Mouse (Mus musculus): ENCODE data around the gene Gla. TPM values are rescaled to one million over a fixed set of nuclear protein-coding genes. Genes with fewer than 3 reads are reported as not detected.
"Not testable (repeated sequence)": the region's sequence is repeated elsewhere in the genome, so short reads cannot be mapped to it uniquely, and the experiment has no call there.

Gla gene
- polyA plus RNA-seq, 1 experiment: not detected

DNA sequence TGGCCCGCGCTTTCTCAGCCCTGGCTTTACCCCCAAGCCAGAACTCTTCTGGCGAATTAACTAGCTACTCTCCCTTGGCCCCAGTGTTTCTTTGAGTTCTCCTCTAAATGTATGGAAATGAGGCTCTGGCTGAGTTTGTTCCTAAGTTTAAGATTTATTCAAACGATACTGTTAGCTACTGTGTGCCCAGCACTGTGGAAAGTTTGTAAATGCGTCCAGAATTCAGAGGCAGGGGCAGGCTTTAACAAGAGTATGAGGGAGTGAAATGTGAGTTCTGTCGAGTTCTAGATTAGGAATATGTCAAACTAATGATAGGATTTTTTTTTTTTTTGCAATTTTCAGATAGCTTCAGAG, 59.0 kb downstream of the Gla start:
- H3K27ac ChIP-seq (ENCODE audit: insufficient read depth, low read depth, low read length): no peak overlapping the region
- TF ChIP-seq CTCF (IDR thresholded peaks at IDR 0.05; ENCODE audit: insufficient read depth, low read depth, low read length) (no peak), POLR2A (IDR thresholded peaks at IDR 0.05; ENCODE audit: insufficient read depth, low read depth, low read length) (no peak)
- 19% methylated on average over 6 of the region's 6 CpGs for WGBS

DNA sequence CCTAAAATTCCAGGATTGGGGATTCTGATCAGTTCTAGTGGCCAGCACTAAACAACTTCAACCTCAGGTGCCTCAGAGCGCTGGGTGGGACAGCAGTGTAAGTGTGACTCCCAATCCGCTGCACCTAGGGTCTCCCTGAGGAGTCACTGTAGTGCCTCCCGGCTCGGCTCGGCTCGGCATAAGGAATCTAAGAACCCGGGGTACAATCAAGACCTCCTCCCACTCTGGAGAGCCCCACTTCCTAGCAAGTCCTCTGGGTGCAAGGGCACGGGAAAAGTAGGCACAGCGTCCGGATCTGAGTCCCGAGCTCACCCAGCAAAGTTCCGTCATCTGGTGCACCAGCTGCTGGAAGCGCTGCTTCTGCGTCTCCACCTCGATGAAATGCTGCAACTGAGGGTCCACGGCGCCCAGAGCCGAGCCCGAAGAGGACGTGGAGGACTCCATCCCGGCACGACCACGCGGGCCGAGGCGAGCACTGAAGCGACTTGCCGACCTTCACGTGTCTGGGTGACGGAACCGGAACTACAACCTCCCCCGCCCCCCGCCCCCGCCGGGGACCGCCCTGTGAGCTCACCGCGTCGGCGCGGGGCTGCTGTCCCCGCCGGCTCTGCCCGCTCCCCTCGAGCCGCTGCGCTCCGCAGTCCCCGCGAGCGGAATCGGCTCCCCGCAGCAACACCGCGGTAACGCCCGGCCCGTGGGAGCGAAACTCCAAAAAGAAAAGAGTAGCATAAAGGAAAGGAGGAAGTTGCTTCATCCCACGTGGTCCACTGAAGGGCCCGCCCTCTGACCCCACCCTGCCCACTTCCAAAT, 59.6 kb downstream of the Gla start, which contains the start of gene Timm8a1:
Gene Timm8a1, minus strand, starts transcription at position 721 of the 810 bp plus-strand sequence.
- peak within 1 kb of the TSS; percentile 83 for H3K4me3 ChIP-seq (ENCODE audit: insufficient read depth, low read depth, low read length)
- WGBS: 22% methylated on average over 41 of the region's 61 CpGs
- no peak within 1 kb of the TSS; the same call in 1 of the 2 replicates for H3K27ac ChIP-seq (ENCODE audit: insufficient read depth, low read depth, low read length)
- TF ChIP-seq POLR2A (IDR thresholded peaks at IDR 0.05; ENCODE audit: insufficient read depth, low read depth, low read length) (no peak), CTCF (IDR thresholded peaks at IDR 0.05; ENCODE audit: insufficient read depth, low read depth, low read length) (no peak)
- no peaks in the 10 kb centered on the region for H3K4me1 ChIP-seq (ENCODE audit: control insufficient read depth, insufficient read depth, low read length)

More for the DNA sequence above, 59.0 kb downstream of the Gla start:
- Histone ChIP-seq H3K4me3 (ENCODE audit: insufficient read depth, low read depth, low read length) (peak overlapping the region; percentile 83), H3K4me1 (ENCODE audit: control insufficient read depth, insufficient read depth, low read length) (no peaks in the 10 kb centered on the region)

DNA sequence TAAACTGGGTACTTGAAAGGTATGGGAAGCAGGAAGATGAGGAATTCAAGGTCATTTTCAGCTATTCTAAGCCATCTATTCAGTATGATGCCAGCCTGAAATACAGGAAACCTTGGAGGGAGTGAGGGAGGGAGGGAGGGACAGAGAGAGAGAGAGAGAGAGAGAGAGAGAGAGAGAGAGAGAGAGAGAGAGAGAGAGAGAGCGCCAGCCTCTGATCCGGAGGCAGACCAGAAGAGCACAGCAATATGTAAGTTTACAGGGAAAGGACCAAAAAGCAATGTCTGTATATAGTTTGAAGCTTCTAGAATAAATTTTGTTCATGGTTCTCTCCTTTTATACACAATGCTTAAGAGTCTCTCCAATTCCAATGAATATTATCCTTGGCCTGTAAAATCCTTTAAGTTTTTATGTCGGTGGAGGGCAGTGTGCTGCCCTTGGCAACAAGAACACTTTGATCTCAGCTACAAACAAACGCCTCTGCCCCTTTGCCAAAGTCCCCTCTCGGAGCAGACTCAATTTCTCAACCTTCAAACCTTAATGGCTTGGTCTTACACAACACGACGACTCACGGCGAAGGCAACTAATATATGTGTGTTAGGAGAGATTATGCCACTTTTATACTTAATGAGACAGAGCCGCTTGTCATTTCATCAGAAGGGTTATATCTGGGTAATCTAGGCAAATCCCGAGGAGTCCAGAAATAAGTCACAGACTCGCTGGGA, 60.4 kb downstream of the Gla start:
- H3K27ac ChIP-seq (ENCODE audit: insufficient read depth, low read depth, low read length): no peak overlapping the region
- WGBS: 20% methylated on average over 12 of the region's 12 CpGs
- TF ChIP-seq POLR2A (IDR thresholded peaks at IDR 0.05; ENCODE audit: insufficient read depth, low read depth, low read length) (no peak), CTCF (IDR thresholded peaks at IDR 0.05; ENCODE audit: insufficient read depth, low read depth, low read length) (no peak)

DNA sequence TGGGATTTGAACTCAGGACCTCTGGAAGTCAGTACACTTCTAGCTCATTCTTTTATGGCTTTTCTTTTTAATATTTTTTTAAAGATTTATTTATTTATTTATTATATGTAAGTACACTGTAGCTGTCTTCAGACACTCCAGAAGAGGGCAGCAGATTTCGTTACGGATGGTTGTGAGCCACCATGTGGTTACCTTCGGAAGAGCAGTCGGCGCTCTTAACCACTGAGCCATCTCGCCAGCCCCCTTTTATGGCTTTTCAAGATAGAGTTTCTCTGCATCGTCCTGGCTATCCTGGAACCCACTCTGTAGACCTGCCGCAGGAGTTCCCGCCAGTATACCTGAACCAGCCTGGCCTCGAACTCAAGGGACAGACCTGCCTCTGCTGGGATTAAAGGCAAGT, 61.1 kb downstream of the Gla start:
- 92% methylated on average over 10 of the region's 10 CpGs for WGBS
- not testable (repeated sequence) for H3K27ac ChIP-seq (ENCODE audit: insufficient read depth, low read depth, low read length); H3K4me1 ChIP-seq (ENCODE audit: control insufficient read depth, insufficient read depth, low read length); H3K4me3 ChIP-seq (ENCODE audit: insufficient read depth, low read depth, low read length)

More for the DNA sequence above, 60.4 kb downstream of the Gla start:
- Histone ChIP-seq H3K4me3 (ENCODE audit: insufficient read depth, low read depth, low read length) (peak overlapping the region; percentile 83), H3K4me1 (ENCODE audit: control insufficient read depth, insufficient read depth, low read length) (no peaks in the 10 kb centered on the region)

Other genes starting within 250 kb of the Gla start
- gene Drp2, start 196.6 kb downstream of the Gla start, polyA plus RNA-seq (2012; ENCODE audit: insufficient read depth, insufficient read length, low replicate concordance, missing spikeins): 327 TPM in 1 of 2 replicates, not detected in the other
- not detected in 2 replicates for gene Taf7l, start 124.6 kb downstream of the Gla start, polyA plus RNA-seq (2012; ENCODE audit: insufficient read depth, insufficient read length, low replicate concordance, missing spikeins)
- not detected in 2 replicates for gene Timm8a1, start 59.3 kb downstream of the Gla start, polyA plus RNA-seq (2012; ENCODE audit: insufficient read depth, insufficient read length, low replicate concordance, missing spikeins)
- gene Btk, start 17.6 kb downstream of the Gla start, polyA plus RNA-seq (2012; ENCODE audit: insufficient read depth, insufficient read length, low replicate concordance, missing spikeins): not detected in 2 replicates
- gene Rpl36a, start 15.5 kb downstream of the Gla start, polyA plus RNA-seq (2012; ENCODE audit: insufficient read depth, insufficient read length, low replicate concordance, missing spikeins): not detected in 2 replicates
- gene Hnrnph2, start 54 bp upstream of the Gla start, polyA plus RNA-seq (2012; ENCODE audit: insufficient read depth, insufficient read length, low replicate concordance, missing spikeins): not detected in 2 replicates
- not detected in 2 replicates for gene Armcx4, start 85.4 kb upstream of the Gla start, polyA plus RNA-seq (2012; ENCODE audit: insufficient read depth, insufficient read length, low replicate concordance, missing spikeins)
- gene Armcx1, start 116.8 kb upstream of the Gla start, polyA plus RNA-seq (2012; ENCODE audit: insufficient read depth, insufficient read length, low replicate concordance, missing spikeins): not detected in 2 replicates
- gene Armcx6, start 150.3 kb upstream of the Gla start, polyA plus RNA-seq (2012; ENCODE audit: insufficient read depth, insufficient read length, low replicate concordance, missing spikeins): not detected in 2 replicates
- gene Armcx3, start 155.5 kb upstream of the Gla start, polyA plus RNA-seq (2012; ENCODE audit: insufficient read depth, insufficient read length, low replicate concordance, missing spikeins): not detected in 2 replicates
- not detected in 2 replicates for gene Armcx2, start 208.1 kb upstream of the Gla start, polyA plus RNA-seq (2012; ENCODE audit: insufficient read depth, insufficient read length, low replicate concordance, missing spikeins)